Mouse (Mus musculus) hindbrain, embryonic 14.5 days (tissue): Measurements from ENCODE around the gene Panx1. TPM values are rescaled to one million over a fixed set of nuclear protein-coding genes. Genes with fewer than 3 reads are reported as not detected.

ENCODE experiments used
- ATAC-seq: fragments of 200-750 bp; cut with Nextera tagmentation; 2 replicates; pipeline ENCODE4 v1.8.0; 2017; ENCODE audit warnings: moderate number of reproducible peaks, mild to moderate bottlenecking, moderate TSS enrichment, moderate library complexity; ENCODE audit not compliant: low FRiP score
- DNase-seq: peaks from one replicate; pipeline ENCODE4 v3.0.0-alpha.2; 2015; ENCODE audit warnings: low spot score
- H3K27ac ChIP-seq: fragments of 300-500 bp; sonication (generic); 2 replicates; pipeline ENCODE4 v1.5.1; 2014; ENCODE audit warnings: mild to moderate bottlenecking, moderate library complexity
- H3K27me3 ChIP-seq: fragments of 300-500 bp; sonication (generic); 2 replicates; pipeline ENCODE4 v1.6.1; 2014; ENCODE audit warnings: mild to moderate bottlenecking, low read length, mixed read lengths; ENCODE audit not compliant: control insufficient read depth, insufficient read depth
- H3K36me3 ChIP-seq: fragments of 300-500 bp; sonication (generic); replicated peaks from 2 replicates; pipeline ENCODE4 v1.6.1; 2014; ENCODE audit not compliant: control insufficient read depth, insufficient read depth
- H3K4me1 ChIP-seq: fragments of 300-500 bp; sonication (generic); replicated peaks from 2 replicates; pipeline ENCODE4 v1.6.1; 2014; ENCODE audit warnings: antibody characterized with exemption, low read length, mixed read lengths; ENCODE audit not compliant: control insufficient read depth, insufficient read depth
- H3K4me2 ChIP-seq: fragments of 300-500 bp; sonication (generic); replicated peaks from 2 replicates; pipeline ENCODE4 v1.6.1; 2014; ENCODE audit warnings: mild to moderate bottlenecking, moderate library complexity
- H3K4me3 ChIP-seq: fragments of 300-500 bp; sonication (generic); replicated peaks from 2 replicates; pipeline ENCODE4 v1.5.1; 2014; ENCODE audit warnings: mild to moderate bottlenecking, low read length
- H3K9ac ChIP-seq: fragments of 300-500 bp; sonication (generic); 2 replicates; pipeline ENCODE4 v1.6.1; 2014
- H3K9me3 ChIP-seq: fragments of 300-500 bp; sonication (generic); 2 replicates; pipeline ENCODE4 v1.6.1; 2016; ENCODE audit warnings: low read length; ENCODE audit not compliant: control insufficient read depth
- WGBS: fragments of 180-500 bp; shearing (Covaris S2); extraction: QIAGEN DNeasy Blood & Tissue Kit; methylation state at CpG from one replicate; pipeline ENCODE4 v1.1.7; 2014; 5-methylcytosine and 5-hydroxymethylcytosine counted together
- polyA plus RNA-seq: library from polyadenylated mRNA; unstranded; fragments of >200 nt; fragmentation: Nextera tagmentation; extraction: Ambion mirVana; gene quantifications from 2 replicates; pipeline ENCODE4 v1.2.1, GENCODE M21; 2014

Gene Panx1
- polyA plus RNA-seq, 1 experiment from 2014 or later, result 197 TPM

DNA sequence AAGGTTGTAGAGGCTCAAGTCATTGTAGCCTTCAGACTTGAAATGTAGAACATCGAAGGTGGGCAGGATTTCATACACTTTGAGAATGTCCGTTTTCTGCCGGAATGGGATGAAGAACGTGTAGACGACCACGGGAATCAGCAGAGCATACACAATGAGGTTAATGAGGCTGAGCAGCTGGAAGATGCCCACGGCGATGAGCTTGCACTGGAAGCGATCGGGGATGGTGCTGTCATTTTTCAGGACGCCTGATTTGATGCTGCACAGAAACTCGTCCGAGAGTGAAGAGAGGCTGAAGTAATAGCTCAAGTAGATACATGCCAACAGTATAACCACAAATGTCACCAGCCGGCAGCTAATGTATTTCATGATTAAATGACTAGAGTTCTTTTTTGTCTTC lies 37.7 kb downstream of the Panx1 start:
- H3K4me3 ChIP-seq, result no peak overlapping the region
- H3K27me3 ChIP-seq, result no peaks in the 10 kb centered on the region
- H3K36me3 ChIP-seq, result peaks cover 61% of the 10 kb centered on the region
- H3K4me1 ChIP-seq, result no peaks in the 10 kb centered on the region; the same call in 1 of the 2 replicates
- ATAC-seq (no peak), DNase-seq (no peak)
- 62% methylated on average over 14 of the region's 14 CpGs for WGBS
- no peak overlapping the region for H3K9ac ChIP-seq
- H3K9me3 ChIP-seq, result no peaks in the 10 kb centered on the region
- H3K27ac ChIP-seq, result no peak overlapping the region
- H3K4me2 ChIP-seq, result no peak overlapping the region

DNA sequence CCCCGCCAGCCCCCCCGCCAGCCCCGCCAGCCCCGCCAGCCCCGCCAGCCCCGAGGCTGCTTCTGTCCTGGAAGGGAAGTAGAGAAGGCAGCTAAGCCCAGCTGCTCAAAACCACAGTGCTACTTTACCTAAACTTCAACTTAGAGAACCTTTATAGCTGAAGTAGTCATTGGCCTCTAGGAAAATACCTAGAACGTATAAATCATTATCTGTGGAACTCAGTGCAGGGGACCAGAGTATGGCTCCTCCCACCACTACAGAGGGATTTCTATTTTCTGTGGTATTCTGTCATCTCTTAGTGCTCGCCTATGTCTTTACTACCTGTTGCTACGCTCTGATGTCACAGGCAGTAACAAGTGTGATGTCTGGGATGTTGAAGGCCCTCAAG lies 41.0 kb downstream of the Panx1 start:
- Histone ChIP-seq H3K9me3 (no peaks in the 10 kb centered on the region), H3K27ac (no peak overlapping the region), H3K4me3 (no peak overlapping the region), H3K9ac (no peak overlapping the region), H3K27me3 (no peaks in the 10 kb centered on the region), H3K36me3 (peaks cover 60% of the 10 kb centered on the region), H3K4me1 (no peaks in the 10 kb centered on the region; the same call in 1 of the 2 replicates), H3K4me2 (no peak overlapping the region; the same call in 1 of the 2 replicates)
- no peak for DNase-seq
- ATAC-seq, result no peak
- 33% methylated on average over 9 of the region's 9 CpGs for WGBS

DNA sequence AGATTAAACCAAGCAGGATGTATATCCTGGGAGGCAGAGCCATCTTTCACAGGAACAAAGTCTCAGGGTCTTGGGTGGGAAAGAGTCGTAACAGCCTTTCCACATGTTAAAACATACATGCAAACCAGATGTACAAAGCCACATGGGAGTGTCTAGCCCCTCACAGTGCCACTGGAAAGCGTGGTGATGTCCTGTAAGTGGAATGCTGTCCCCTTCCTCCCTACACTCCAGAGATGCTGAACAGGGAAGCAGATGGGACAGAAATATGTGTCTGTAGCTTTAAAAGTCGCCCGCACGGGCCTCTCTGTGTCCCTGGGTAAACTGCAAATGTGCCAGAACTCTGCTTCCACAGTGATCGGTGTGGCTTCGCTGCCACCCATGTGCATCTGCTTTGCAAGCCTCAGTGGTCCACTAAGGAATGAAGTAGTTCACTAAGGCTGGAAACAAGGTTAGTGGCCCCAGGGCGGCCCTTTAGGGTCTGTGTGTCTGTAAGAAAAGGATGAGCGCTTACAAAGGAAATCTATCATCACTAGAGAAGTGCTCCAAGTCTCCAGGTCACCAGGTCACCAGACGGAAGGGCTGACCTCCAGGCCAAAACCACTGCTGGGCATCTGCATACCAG lies 41.5 kb downstream of the Panx1 start:
- no peaks in the 10 kb centered on the region for H3K27me3 ChIP-seq
- no peak overlapping the region for H3K4me3 ChIP-seq
- DNase-seq, result no peak
- no peaks in the 10 kb centered on the region for H3K9me3 ChIP-seq
- no peaks in the 10 kb centered on the region; the same call in 1 of the 2 replicates for H3K4me1 ChIP-seq
- no peak overlapping the region for H3K9ac ChIP-seq
- H3K27ac ChIP-seq, result no peak overlapping the region
- peaks cover 55% of the 10 kb centered on the region for H3K36me3 ChIP-seq
- WGBS, result 28% methylated on average over 10 of the region's 10 CpGs
- no peak overlapping the region; the same call in 1 of the 2 replicates for H3K4me2 ChIP-seq
- ATAC-seq, result no peak

DNA sequence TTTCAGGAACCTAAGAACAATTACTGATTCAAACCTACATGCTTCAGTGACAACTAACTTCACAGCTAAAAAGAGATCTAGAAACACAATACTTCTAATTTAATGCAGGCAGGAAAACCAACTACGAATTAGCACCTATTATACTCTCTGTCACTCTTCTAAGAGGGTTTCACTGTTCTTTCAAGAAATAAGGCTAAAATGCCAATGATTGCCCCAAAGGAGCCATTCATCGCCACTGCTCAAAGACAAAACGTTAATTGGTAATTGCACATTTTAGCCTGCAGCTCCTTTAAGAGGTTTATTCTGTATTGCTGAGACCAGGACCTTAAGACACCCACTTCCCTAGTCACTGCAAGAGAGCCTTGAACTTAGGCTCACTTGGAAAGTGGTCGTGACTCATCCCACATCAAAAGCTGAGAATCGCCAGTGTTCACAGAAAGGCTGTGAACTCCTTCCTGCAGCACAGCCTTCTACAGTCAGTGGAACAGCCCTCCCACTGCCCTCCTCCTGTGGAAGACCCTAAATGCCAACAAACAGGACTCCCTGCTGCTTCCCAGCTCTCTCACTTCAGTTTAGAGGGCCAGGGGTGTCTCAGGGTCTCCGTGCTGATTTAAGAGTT lies 42.2 kb downstream of the Panx1 start:
- peaks cover 49% of the 10 kb centered on the region for H3K36me3 ChIP-seq
- no peak overlapping the region for H3K9ac ChIP-seq
- no peaks in the 10 kb centered on the region for H3K27me3 ChIP-seq
- ATAC-seq, result no peak
- no peak overlapping the region for H3K27ac ChIP-seq
- H3K9me3 ChIP-seq, result no peaks in the 10 kb centered on the region
- WGBS, result 27% methylated on average over 6 of the region's 6 CpGs
- H3K4me2 ChIP-seq, result no peak overlapping the region
- DNase-seq, result no peak
- no peak overlapping the region for H3K4me3 ChIP-seq
- H3K4me1 ChIP-seq, result no peaks in the 10 kb centered on the region; the same call in 1 of the 2 replicates

DNA sequence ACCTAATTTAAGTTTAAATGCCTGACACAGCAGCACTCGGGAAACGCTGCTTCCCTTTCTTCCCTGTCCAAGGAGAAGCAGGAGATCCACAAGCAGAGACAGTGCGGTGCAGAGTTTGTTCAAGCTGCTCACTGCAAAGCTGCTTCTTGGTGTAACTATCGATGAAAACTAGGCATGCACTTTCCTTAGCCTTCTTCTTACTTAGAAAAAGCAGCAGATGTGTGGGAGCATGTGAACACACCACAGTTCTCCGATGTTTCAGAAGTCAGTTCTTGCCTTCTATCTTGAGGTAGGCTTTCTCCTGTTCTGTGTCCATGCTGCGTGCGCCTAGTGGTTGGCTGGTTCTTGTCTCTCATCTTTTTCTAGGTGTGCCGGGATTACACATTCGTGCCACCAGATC lies 46.5 kb downstream of the Panx1 start:
- 92% methylated on average over 9 of the region's 9 CpGs for WGBS
- H3K27ac ChIP-seq, result no peak overlapping the region
- H3K9me3 ChIP-seq, result no peaks in the 10 kb centered on the region
- ATAC-seq (no peak), DNase-seq (no peak)
- peaks cover 10% of the 10 kb centered on the region; the same call in 1 of the 2 replicates for H3K36me3 ChIP-seq
- H3K4me1 ChIP-seq, result no peaks in the 10 kb centered on the region; the same call in 1 of the 2 replicates
- no peaks in the 10 kb centered on the region for H3K27me3 ChIP-seq
- no peak overlapping the region for H3K9ac ChIP-seq
- no peak overlapping the region for H3K4me2 ChIP-seq
- no peak overlapping the region for H3K4me3 ChIP-seq

DNA sequence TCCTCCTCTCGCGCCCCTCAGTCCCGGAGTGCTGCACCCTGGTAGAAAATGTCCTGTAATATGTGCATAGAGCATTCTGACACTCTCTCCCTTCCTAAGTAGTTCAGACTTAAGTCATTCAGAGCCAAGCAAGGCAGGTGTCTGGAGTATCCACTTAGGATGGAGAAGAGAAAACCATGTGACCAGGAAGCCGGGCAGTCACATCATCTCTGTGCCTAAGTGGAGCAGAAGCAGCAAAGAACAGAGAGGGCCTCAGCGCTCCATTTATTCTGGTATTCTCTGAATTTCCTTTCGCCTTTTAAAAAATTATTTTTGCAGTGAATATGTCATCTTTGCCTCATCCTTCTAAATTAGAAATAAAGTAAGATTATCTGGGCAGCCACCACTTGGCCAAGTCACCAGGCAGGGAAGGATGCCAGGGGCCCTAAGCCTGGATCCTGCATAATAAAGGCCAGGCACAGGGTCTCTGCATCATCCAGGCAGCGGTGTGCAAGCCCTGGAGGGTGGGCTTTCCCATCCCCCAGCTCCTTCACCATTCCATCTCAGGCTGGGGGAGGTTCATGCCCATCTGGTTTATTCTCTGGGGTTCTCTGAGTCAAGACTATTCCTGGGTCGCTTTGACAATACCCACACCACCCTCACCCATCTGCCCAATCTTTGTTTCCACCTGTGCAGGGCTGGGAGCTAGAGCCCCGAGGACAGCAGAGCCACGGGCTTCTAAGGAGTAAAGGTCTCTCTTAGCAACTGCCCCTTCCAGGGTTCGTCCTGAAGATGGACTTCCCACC lies 47.8 kb downstream of the Panx1 start:
- Histone ChIP-seq H3K4me3 (no peak overlapping the region), H3K4me2 (no peak overlapping the region), H3K9me3 (no peaks in the 10 kb centered on the region), H3K27ac (no peak overlapping the region), H3K36me3 (peaks cover 10% of the 10 kb centered on the region; the same call in 1 of the 2 replicates), H3K9ac (no peak overlapping the region), H3K4me1 (no peaks in the 10 kb centered on the region), H3K27me3 (no peaks in the 10 kb centered on the region)
- 70% methylated on average over 11 of the region's 11 CpGs for WGBS
- DNase-seq, result no peak
- ATAC-seq, result no peak

DNA sequence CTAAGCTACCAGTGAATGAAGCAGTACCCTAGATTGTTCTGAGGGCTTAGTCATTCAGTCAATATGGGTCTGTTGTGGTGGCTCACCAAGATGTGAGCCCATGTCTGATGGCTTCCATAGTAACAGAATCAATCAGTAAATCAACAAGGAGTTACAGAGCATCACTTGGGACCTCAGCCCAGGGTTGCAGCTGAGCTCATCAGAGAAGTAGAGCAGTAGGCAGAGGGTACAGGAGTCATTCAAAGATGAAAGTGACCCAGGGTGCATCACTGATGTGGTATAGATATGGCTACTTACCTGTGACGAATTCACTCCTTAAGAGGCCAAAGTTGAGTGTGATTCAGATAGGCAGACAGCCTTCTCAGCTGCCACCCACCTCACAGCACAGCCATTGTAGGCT lies 49.8 kb downstream of the Panx1 start:
- no peaks in the 10 kb centered on the region for H3K27me3 ChIP-seq
- ATAC-seq, result no peak
- no peak overlapping the region for H3K4me2 ChIP-seq
- H3K4me3 ChIP-seq, result no peak overlapping the region
- no peak for DNase-seq
- H3K27ac ChIP-seq, result no peak overlapping the region
- no peaks in the 10 kb centered on the region for H3K4me1 ChIP-seq
- H3K9ac ChIP-seq, result no peak overlapping the region
- WGBS, result 87% methylated on average over 1 of the region's 1 CpGs
- no peaks in the 10 kb centered on the region for H3K36me3 ChIP-seq
- no peaks in the 10 kb centered on the region for H3K9me3 ChIP-seq

DNA sequence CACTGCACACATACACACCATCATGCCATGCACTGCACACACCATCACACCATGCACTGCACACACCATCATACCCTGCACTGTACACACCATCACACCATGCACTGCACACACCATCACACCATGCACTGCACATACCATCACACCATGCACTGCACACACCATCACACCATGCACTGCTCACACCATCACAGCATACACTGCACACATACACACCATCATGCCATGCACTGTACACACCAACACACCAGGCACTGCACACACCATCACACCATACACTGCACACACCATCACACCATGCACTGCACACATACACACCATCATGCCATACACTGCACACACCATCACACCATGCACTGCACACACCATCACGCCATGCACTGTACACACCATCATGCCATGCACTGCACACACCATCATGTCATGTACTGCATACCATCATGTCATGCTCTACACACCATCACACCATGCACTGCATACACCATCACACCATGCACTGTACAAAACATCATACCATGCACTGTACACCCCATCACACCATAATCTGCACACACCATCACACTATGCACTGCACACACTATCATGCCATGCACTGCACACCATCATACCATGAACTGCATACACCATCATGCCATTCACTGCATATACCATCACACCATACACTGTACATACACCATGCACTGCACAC lies 56.5 kb downstream of the Panx1 start:
- no peaks in the 10 kb centered on the region for H3K4me1 ChIP-seq
- no peaks in the 10 kb centered on the region for H3K36me3 ChIP-seq
- DNase-seq, result no peak
- whole genome bisulfite sequencing, result 96% methylated on average over 1 of the region's 1 CpGs
- no peak overlapping the region for H3K4me3 ChIP-seq
- ATAC-seq, result no peak
- H3K9ac ChIP-seq, result no peak overlapping the region
- H3K27me3 ChIP-seq, result no peaks in the 10 kb centered on the region
- H3K4me2 ChIP-seq, result no peak overlapping the region
- H3K9me3 ChIP-seq, result no peaks in the 10 kb centered on the region
- H3K27ac ChIP-seq, result no peak overlapping the region

DNA sequence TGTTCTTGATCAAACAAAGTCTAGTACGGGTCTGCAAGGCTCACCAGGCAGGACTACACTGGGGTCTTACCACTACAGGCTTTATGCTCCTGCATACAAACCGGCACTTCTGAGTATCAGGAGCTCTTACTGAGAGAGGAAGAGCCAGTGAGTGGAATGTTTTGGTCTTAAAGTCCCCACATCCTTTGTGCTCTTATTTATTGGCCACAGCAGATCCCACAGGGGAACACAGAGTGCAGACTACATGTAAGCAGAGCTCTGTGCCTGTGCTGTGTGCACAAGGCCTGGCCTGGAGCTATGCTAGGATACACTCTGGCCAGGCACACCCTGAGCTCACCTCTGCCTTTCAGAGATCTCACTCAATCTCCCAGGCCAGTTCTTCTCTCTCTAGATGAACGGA lies 62.1 kb downstream of the Panx1 start:
- whole genome bisulfite sequencing, result 83% methylated on average over 3 of the region's 3 CpGs
- Histone ChIP-seq H3K4me3 (no peak overlapping the region), H3K4me2 (no peak overlapping the region), H3K36me3 (no peaks in the 10 kb centered on the region), H3K4me1 (no peaks in the 10 kb centered on the region), H3K27me3 (no peaks in the 10 kb centered on the region), H3K27ac (no peak overlapping the region), H3K9me3 (0 out of 2 replicates have a peak, but pooled peaks cover under 1% of the 10 kb centered on the region), H3K9ac (no peak overlapping the region)
- DNase-seq (no peak), ATAC-seq (no peak)
